Mouse (Mus musculus): ENCODE measurements around the gene Dcn. TPM values are rescaled to one million over a fixed set of nuclear protein-coding genes. Genes with fewer than 3 reads are reported as not detected.

Gene Dcn
- polyA plus RNA-seq, 1 experiment from 2014 or later, result 73.9 TPM

DNA sequence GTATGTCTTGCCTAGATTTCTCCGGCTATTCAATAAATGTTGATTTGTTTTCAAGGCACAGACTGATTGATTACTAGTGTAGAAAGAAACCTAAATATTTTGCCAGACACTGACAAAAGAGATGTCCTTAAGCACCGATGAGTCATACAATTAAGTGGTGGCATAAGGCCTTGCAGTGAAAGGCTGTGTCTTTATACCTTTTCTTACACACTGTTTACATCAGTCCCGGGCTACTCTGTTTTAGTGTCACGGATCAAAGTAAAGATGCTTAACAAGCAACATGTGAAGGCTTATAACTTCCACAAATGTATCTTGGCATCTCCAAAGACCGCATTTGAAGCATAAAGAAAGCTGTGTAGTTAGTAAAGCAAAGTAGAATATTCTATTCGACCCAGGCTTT, 3.9 kb upstream of the Dcn start:
- H3K36me3 ChIP-seq (ENCODE audit: control insufficient read depth, insufficient read depth, low read length), result no peaks in the 10 kb centered on the region
- H3K4me3 ChIP-seq (ENCODE audit: low read depth, low read length), result no peak overlapping the region
- no peak overlapping the region for H3K4me2 ChIP-seq (ENCODE audit: low read length)
- no peak overlapping the region for H3K27ac ChIP-seq (ENCODE audit: low read depth, low read length)
- ATAC-seq (no peak), DNase-seq (ENCODE audit: low spot score) (peak; percentile 14)
- no peaks in the 10 kb centered on the region for H3K27me3 ChIP-seq (replicated peaks; ENCODE audit: control insufficient read depth, insufficient read depth, low read length)
- H3K9ac ChIP-seq (ENCODE audit: low read length), result no peak overlapping the region
- H3K4me1 ChIP-seq (ENCODE audit: control insufficient read depth, insufficient read depth, low read length), result peaks cover 9% of the 10 kb centered on the region
- 55% methylated on average over 6 of the region's 6 CpGs for WGBS
- H3K9me3 ChIP-seq (replicated peaks; ENCODE audit: control insufficient read depth, low read length), result no peaks in the 10 kb centered on the region

DNA sequence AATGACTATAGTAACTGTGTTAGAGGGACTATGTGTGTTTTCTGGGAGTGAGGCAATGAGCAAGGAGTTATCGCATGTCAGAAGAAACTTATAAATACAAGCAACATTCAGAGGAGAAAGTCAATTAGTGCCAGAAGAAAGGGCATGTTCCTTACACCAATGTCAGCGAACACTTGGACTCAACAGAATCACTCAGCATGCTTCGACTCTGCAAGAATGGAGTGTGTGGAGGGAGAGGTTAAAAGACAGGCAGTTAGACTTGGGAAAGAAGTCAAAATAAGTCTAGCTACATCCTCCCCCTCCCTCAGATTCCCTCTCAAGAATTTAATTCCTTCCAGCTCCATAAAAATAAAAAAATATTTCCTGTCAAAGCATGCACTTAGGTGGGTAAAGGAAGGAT, 1.1 kb upstream of the Dcn start:
- 15% methylated on average over 3 of the region's 3 CpGs for WGBS
- Histone ChIP-seq H3K9ac (ENCODE audit: low read length) (no peak overlapping the region), H3K27ac (ENCODE audit: low read depth, low read length) (no peak overlapping the region), H3K36me3 (ENCODE audit: control insufficient read depth, insufficient read depth, low read length) (no peaks in the 10 kb centered on the region), H3K4me2 (ENCODE audit: low read length) (no peak overlapping the region), H3K27me3 (replicated peaks; ENCODE audit: control insufficient read depth, insufficient read depth, low read length) (no peaks in the 10 kb centered on the region), H3K9me3 (replicated peaks; ENCODE audit: control insufficient read depth, low read length) (no peaks in the 10 kb centered on the region), H3K4me1 (ENCODE audit: control insufficient read depth, insufficient read depth, low read length) (peaks cover 9% of the 10 kb centered on the region), H3K4me3 (ENCODE audit: low read depth, low read length) (no peak overlapping the region)
- DNase-seq (ENCODE audit: low spot score), result no peak
- ATAC-seq, result no peak

DNA sequence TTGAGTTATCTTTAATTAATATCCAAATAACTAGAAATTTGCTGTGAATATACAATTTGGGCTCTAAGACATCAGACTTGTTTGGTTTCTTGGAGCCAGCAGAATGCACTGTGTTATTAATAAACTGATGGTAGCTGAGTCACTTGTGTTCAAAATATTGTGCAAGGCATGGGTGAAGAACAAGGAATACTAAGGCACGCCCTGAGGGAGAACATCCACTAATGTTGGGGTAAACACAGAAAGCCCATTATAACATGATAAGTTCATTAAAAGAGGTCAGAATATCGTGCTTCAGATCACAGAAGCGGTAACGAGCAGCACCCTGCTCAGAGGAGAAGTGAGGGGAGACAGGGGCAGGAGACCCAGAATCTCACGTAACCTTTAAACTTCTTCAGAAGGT, 2.7 kb downstream of the Dcn start:
- Histone ChIP-seq H3K27ac (ENCODE audit: low read depth, low read length) (no peak overlapping the region), H3K4me1 (ENCODE audit: control insufficient read depth, insufficient read depth, low read length) (peaks cover 9% of the 10 kb centered on the region), H3K9ac (ENCODE audit: low read length) (no peak overlapping the region), H3K27me3 (replicated peaks; ENCODE audit: control insufficient read depth, insufficient read depth, low read length) (no peaks in the 10 kb centered on the region), H3K4me2 (ENCODE audit: low read length) (no peak overlapping the region), H3K36me3 (ENCODE audit: control insufficient read depth, insufficient read depth, low read length) (no peaks in the 10 kb centered on the region), H3K4me3 (ENCODE audit: low read depth, low read length) (no peak overlapping the region), H3K9me3 (replicated peaks; ENCODE audit: control insufficient read depth, low read length) (no peaks in the 10 kb centered on the region)
- 66% methylated on average over 5 of the region's 5 CpGs for WGBS
- no peak for ATAC-seq
- no peak for DNase-seq (ENCODE audit: low spot score)

DNA sequence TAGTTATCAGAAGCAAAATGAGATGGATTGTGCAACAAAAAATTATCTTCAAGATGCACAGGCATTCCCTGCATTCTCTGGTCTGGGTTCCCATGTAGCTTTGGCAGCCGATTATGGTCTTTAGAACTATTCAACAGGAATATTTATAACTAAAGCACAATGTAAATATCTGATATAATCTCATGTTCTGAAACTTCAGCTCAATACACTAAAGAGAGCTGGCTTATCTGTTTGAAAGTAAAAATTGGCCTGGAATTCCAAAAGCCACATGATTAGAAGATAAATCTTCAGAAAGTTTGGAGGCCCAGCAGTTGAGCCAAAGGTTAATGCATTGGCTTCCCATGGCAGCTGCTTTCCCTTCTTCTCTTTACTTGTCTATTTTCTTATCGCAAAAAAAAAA, 4.6 kb downstream of the Dcn start:
- no peaks in the 10 kb centered on the region for H3K9me3 ChIP-seq (replicated peaks; ENCODE audit: control insufficient read depth, low read length)
- H3K4me1 ChIP-seq (ENCODE audit: control insufficient read depth, insufficient read depth, low read length), result peaks cover 7% of the 10 kb centered on the region
- ATAC-seq (no peak), DNase-seq (ENCODE audit: low spot score) (no peak)
- no peak overlapping the region for H3K4me3 ChIP-seq (ENCODE audit: low read depth, low read length)
- no peak overlapping the region for H3K9ac ChIP-seq (ENCODE audit: low read length)
- no peak overlapping the region for H3K27ac ChIP-seq (ENCODE audit: low read depth, low read length)
- 93% methylated on average over 1 of the region's 2 CpGs for WGBS
- no peaks in the 10 kb centered on the region for H3K27me3 ChIP-seq (replicated peaks; ENCODE audit: control insufficient read depth, insufficient read depth, low read length)
- no peaks in the 10 kb centered on the region for H3K36me3 ChIP-seq (ENCODE audit: control insufficient read depth, insufficient read depth, low read length)
- H3K4me2 ChIP-seq (ENCODE audit: low read length), result no peak overlapping the region

DNA sequence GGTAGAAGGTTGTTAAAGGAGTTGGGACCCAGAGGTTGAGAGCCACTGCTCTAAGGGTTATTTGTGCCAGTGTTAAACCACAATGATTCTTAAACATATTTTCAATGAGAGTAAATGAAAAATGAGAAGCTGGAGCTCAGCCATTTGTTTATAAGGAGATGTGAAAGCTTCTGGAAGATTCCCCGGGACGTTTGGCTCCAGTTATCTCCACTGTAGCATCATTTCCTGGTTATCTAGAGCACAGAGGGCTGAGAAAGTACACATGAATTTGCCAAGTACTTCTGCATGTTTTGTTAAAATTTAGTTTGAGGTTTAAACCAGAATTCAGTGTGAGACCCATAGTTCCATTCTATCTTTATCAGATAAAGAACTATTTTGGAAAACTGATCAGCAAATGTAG, 5.7 kb downstream of the Dcn start:
- DNase-seq (ENCODE audit: low spot score) (peak; percentile 30), ATAC-seq (no peak)
- Histone ChIP-seq H3K4me3 (ENCODE audit: low read depth, low read length) (no peak overlapping the region), H3K9ac (ENCODE audit: low read length) (no peak overlapping the region), H3K27ac (ENCODE audit: low read depth, low read length) (no peak overlapping the region), H3K27me3 (replicated peaks; ENCODE audit: control insufficient read depth, insufficient read depth, low read length) (no peaks in the 10 kb centered on the region), H3K36me3 (ENCODE audit: control insufficient read depth, insufficient read depth, low read length) (no peaks in the 10 kb centered on the region), H3K4me1 (ENCODE audit: control insufficient read depth, insufficient read depth, low read length) (no peaks in the 10 kb centered on the region), H3K4me2 (ENCODE audit: low read length) (no peak overlapping the region), H3K9me3 (replicated peaks; ENCODE audit: control insufficient read depth, low read length) (no peaks in the 10 kb centered on the region)
- 76% methylated on average over 2 of the region's 2 CpGs for WGBS

DNA sequence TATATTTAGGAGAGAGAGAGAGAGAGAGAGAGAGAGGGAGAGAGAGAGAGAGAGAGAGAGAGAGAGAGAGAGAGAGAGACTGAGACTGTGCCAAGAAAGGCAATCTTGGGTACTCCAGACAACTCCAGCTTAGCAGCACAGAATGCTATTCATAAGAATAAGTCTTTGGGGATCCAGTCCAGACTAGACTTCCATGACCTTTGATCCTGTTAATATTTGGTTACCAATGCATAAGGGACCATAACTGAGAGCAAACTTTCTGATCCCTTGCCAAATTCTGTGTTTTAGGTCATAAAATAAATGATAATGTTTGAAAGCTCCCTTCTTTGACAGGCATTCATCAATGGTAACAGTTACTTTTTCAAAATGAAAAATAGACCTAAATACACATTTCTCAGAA, 6.7 kb downstream of the Dcn start:
- Histone ChIP-seq H3K4me1 (ENCODE audit: control insufficient read depth, insufficient read depth, low read length) (no peaks in the 10 kb centered on the region), H3K4me3 (ENCODE audit: low read depth, low read length) (no peak overlapping the region), H3K36me3 (ENCODE audit: control insufficient read depth, insufficient read depth, low read length) (no peaks in the 10 kb centered on the region), H3K4me2 (ENCODE audit: low read length) (no peak overlapping the region), H3K9ac (ENCODE audit: low read length) (no peak overlapping the region), H3K27me3 (replicated peaks; ENCODE audit: control insufficient read depth, insufficient read depth, low read length) (no peaks in the 10 kb centered on the region), H3K27ac (ENCODE audit: low read depth, low read length) (no peak overlapping the region), H3K9me3 (replicated peaks; ENCODE audit: control insufficient read depth, low read length) (no peaks in the 10 kb centered on the region)
- no peak for ATAC-seq
- DNase-seq (ENCODE audit: low spot score), result no peak

DNA sequence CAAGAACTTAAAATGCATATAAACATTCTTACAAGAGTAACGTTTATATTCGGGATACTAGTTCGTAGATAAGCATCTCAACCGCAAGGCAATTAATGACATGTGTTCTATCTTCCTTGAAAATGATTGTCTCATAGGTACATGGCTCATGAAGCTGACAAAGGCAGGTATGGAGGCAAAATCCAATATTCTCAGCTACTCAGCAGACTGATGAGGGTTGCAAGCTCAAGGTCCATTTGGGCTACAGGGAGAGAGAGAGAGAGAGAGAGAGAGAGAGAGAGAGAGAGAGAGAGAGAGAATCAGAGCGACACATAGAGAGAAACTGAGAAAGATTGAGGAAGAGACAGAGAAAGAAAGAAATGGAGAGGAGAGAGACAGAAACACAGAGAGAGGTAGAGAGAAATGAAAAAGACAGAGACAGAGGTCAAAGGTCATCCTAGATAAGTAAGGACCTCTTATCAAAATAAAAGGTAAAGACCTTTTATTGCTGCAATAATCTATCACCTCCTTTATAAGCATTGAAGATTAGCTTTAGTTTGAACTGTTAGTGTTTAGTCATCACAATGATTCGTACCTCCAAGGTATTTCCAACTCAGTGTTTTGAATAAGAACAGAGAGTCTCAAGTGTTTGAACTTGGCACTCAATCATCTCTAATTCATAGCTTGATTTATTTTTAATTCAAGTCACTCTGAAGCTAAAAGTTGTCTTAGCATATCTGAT, 8.0 kb downstream of the Dcn start:
- Histone ChIP-seq H3K9ac (ENCODE audit: low read length) (no peak overlapping the region), H3K4me3 (ENCODE audit: low read depth, low read length) (no peak overlapping the region), H3K27ac (ENCODE audit: low read depth, low read length) (no peak overlapping the region), H3K27me3 (replicated peaks; ENCODE audit: control insufficient read depth, insufficient read depth, low read length) (no peaks in the 10 kb centered on the region), H3K36me3 (ENCODE audit: control insufficient read depth, insufficient read depth, low read length) (no peaks in the 10 kb centered on the region), H3K4me2 (ENCODE audit: low read length) (no peak overlapping the region), H3K9me3 (replicated peaks; ENCODE audit: control insufficient read depth, low read length) (no peaks in the 10 kb centered on the region), H3K4me1 (ENCODE audit: control insufficient read depth, insufficient read depth, low read length) (no peaks in the 10 kb centered on the region)
- no peak for DNase-seq (ENCODE audit: low spot score)
- 95% methylated on average over 6 of the region's 6 CpGs for WGBS
- no peak for ATAC-seq

DNA sequence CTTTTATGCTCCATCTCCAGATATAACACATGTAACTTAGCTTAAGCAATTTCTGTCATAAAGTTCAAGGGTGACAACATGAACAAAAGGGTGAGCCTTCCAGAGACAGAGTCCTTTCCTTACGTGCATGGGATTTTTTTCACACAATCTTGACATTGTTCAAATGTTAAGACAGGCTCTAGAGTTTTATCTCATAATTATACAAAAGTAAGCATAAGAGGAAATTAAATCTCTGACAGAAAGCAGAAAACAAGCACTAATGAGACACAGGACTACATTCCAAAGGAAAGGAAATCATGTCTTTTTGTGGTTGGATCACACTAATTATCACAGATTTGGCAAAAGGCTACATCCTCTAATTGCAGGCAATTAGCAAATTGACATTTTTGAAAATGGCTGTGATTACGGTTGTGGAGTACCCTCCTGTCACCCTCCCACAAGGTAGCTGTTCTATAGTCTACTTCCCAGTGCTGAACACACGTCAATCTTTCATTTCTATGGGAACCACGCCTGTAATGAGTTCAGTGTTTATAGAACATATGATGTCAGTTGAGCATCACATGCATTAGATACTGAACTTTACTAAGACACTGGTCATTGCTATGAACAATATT, 13.1 kb downstream of the Dcn start:
- ATAC-seq, result peak; percentile 97
- no peak overlapping the region for H3K4me2 ChIP-seq (ENCODE audit: low read length)
- WGBS, result 21% methylated on average over 4 of the region's 4 CpGs

DNA sequence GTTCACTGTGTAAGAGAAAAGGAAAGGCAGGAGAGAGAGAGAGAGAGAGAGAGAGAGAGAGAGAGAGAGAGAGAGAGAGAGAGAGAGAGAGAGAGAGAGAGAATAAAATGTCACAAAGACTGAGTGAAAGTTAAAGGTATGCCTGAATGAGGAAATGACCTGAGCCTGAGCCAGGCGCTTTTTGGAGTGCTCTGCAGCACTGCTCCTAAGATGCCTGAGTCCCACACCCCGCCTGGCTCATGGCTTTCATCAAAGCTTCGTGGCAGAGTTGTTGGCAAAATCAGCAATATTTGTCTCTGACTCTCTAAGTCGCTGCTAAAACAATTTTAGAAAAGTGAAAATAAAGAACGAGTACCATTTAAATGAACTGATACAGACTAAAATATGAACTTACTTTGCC, 18.2 kb downstream of the Dcn start:
- Histone ChIP-seq H3K4me1 (ENCODE audit: control insufficient read depth, insufficient read depth, low read length) (no peaks in the 10 kb centered on the region), H3K9ac (ENCODE audit: low read length) (no peak overlapping the region), H3K9me3 (replicated peaks; ENCODE audit: control insufficient read depth, low read length) (no peaks in the 10 kb centered on the region), H3K4me2 (ENCODE audit: low read length) (no peak overlapping the region), H3K4me3 (ENCODE audit: low read depth, low read length) (no peak overlapping the region), H3K27ac (ENCODE audit: low read depth, low read length) (no peak overlapping the region), H3K27me3 (replicated peaks; ENCODE audit: control insufficient read depth, insufficient read depth, low read length) (no peaks in the 10 kb centered on the region), H3K36me3 (ENCODE audit: control insufficient read depth, insufficient read depth, low read length) (no peaks in the 10 kb centered on the region)
- ATAC-seq (no peak), DNase-seq (ENCODE audit: low spot score) (no peak)
- WGBS, result 54% methylated on average over 5 of the region's 5 CpGs

More for the DNA sequence above, 13.1 kb downstream of the Dcn start:
- no peaks in the 10 kb centered on the region for H3K27me3 ChIP-seq (replicated peaks; ENCODE audit: control insufficient read depth, insufficient read depth, low read length)
- peak; percentile 88 for DNase-seq (ENCODE audit: low spot score)
- H3K27ac ChIP-seq (ENCODE audit: low read depth, low read length), result no peak overlapping the region
- no peaks in the 10 kb centered on the region for H3K36me3 ChIP-seq (ENCODE audit: control insufficient read depth, insufficient read depth, low read length)
- no peaks in the 10 kb centered on the region for H3K4me1 ChIP-seq (ENCODE audit: control insufficient read depth, insufficient read depth, low read length)
- H3K9ac ChIP-seq (ENCODE audit: low read length), result no peak overlapping the region
- no peaks in the 10 kb centered on the region for H3K9me3 ChIP-seq (replicated peaks; ENCODE audit: control insufficient read depth, low read length)
- no peak overlapping the region for H3K4me3 ChIP-seq (ENCODE audit: low read depth, low read length)
